Mouse (Mus musculus) gastrocnemius, postnatal 14 days (tissue): Measurements from ENCODE around the gene Cfap77. TPM values are rescaled to one million over a fixed set of nuclear protein-coding genes. Genes with fewer than 3 reads are reported as not detected.
A peak's percentile ranks its signal among the peaks of the same experiment; 100 is the strongest.

Experiments used
- DNase-seq: peaks from one replicate; pipeline ENCODE4 v3.0.0; 2021; ENCODE audit warnings: mixed read lengths
- intact Hi-C: fragments of 180-260 bp; cut with DNase I; formaldehyde crosslinking; loops from one replicate; pipeline ENCODE4 v1.15.1; 2025; ENCODE audit warnings: low total_unique reads
- total RNA-seq, 2 experiments: library from RNA; stranded (reverse); gene quantifications; 2 replicates each; pipeline ENCODE4 v1.2.3; 2021

The Cfap77 gene
- total RNA-seq, 2 experiments from 2014 or later: not detected

DNA sequence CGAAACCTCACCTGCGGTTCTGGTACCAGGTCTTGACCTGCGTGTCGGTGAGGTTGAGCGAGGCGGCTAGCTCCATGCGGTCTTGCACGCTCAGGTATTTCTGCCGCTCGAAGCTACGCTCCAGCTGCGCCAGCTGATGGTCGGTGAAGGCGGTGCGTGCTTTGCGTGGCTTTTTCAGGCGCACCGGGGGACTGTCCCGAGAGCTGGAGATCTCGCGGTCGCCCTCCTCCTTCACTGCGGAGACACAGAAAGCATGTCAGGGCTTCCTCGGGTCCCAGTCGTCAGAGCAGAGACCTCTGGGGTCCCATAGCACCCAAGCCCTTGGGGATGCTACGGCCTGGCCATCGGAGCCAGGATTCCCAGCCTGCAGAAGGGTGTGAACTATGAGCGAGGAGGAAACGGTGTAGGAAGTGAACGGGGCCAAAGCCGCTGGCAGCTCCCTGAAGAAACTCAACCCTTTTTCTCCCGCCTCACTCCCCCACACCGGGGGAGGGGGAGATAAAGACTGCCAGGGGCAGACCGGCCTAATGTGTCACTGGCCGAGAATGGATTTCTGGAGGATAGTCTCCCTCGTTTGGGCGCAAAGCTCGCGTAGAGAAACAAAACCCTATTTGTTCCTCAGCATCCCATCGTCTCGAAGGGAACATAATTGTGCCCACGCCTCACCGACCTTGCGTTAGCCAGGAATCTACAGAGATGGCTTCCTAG is 143.4 kb downstream of the Cfap77 start:
- intact Hi-C loops: no loop called here
- no peak for DNase-seq

DNA sequence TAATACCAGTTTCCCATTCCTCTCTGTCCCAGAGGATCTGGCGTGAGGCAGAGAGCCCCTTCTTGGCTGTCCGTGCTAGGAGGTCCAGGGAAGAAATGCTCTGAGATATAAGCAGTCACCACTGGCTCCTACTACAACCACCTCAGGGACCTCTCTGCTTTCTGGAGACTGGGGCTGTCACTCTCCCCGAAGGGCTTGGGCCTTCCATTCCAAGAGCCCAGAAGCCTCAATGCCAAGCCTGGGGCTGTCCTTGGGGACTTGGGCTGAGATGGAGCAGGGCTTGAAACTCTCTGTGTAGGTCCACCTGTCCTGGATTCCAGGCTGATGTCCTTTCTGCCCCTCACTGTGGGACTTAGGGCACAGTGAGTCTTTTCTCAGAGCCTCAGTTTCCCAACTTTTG is 144.0 kb downstream of the Cfap77 start:
- intact Hi-C loops: no loop called here
- no peak for DNase-seq

DNA sequence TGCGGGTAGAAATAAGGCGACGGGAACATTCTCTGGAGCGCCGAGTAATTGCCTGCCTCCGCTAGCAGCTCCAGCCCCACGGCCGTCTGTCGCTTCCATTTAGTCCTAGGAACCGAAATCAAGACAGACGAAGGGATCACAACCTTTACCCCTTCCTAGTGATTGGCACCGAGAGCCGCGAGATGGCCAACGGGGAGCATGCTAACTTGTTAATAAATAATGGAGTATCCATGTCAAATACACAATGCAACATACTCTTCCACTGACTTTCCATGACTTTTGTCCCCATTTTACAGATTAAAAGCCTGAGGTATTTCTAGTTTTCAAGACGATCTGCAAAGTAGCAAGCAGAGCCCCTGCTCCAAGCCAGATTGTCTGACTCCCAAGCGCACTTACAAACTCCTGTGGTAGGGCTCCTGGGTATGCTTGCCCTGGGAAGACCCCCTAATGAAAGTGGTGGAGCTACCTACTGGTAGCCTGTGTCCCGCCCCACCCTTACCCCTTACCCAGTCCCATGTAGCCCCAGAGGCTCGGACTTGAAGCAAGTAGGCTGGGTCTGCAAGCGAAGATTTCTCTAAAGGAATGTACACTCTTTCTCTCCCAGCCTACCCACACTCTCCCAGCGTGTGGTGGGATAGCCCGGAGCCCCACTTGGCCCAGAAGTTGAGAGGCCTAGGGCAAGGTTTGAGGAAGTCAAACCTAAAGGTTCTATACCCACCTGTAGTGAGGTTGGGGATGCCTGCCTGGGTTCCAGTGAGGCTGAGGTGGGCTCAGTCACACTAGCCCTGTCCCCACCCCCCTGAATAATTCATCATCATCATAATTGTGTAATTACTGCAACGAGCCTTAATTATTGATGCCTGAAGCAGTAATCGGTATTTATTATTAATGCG is 144.8 kb downstream of the Cfap77 start:
- intact Hi-C loops: no loop called here

DNA sequence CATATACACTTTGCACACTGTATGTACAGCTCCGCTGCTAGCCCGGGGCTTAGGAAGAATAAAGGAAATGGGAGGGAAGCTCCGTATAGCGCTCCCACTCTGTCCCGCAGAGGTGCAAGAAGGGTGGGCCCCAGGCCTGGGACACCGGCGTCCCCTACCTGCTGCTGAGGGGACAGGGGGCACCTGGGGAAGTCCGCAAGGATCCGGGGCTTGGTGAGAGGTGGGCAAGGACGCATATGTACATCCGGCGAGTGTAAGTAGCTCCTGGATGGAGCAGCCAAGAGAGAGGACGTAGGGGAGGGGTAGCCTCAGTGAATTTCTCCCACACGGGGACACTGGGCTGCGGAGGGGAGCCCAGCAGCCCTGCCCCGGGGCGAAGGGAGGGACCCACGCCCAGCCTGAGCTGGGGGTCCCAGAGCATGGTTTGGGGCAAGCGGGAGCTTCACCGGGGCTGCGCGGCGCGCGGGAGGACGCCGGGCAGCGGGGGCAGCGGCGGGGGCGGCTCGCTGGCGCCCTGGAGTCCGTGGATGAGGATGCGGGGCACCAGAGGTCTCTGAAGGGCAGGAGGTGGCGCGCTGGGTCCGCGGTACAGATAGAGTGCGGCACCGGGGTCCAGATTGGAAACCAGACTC is 145.6 kb downstream of the Cfap77 start:
- no peak for DNase-seq
- intact Hi-C loops: no loop called here

More for the DNA sequence above, 144.8 kb downstream of the Cfap77 start:
- DNase-seq: no peak

DNA sequence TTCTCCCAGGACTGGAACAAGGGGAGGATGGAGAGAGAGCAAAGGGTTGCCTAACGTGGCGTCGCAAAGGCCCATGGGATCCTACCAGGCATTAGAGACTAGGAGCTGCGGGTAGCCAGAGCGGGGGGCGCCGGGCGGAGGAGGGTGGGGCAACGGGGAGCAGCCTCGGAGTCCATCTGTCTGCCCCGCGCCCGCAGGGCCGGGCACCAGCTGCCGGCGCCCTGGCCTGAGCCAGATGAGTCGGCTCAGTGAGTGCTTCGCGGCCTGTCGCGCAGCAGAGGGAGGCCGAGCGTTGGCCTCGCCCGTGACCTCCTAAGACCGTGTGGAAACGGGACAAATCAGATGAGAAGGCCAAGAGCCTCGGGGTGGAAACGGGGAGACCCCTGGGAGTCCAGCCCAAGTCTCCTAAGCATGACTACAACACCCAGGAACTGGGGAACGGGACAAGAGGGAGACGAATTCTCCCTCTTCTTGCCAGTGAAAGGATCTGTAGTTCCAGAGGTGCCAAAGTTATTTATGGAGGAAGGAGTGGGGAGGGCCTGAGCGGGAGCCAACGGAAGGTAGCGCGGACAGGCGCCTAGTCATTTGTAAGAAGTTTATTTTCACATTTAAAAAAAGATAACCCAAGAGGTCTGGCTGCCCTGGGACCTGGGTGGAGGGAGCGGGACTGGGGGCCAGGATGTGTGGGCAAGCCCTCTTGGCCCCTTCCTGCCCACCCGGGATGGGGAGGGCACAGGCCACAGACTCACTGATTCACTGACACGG is 146.3 kb downstream of the Cfap77 start:
- intact Hi-C loops: no loop called here
- DNase-seq: peak; percentile 36

DNA sequence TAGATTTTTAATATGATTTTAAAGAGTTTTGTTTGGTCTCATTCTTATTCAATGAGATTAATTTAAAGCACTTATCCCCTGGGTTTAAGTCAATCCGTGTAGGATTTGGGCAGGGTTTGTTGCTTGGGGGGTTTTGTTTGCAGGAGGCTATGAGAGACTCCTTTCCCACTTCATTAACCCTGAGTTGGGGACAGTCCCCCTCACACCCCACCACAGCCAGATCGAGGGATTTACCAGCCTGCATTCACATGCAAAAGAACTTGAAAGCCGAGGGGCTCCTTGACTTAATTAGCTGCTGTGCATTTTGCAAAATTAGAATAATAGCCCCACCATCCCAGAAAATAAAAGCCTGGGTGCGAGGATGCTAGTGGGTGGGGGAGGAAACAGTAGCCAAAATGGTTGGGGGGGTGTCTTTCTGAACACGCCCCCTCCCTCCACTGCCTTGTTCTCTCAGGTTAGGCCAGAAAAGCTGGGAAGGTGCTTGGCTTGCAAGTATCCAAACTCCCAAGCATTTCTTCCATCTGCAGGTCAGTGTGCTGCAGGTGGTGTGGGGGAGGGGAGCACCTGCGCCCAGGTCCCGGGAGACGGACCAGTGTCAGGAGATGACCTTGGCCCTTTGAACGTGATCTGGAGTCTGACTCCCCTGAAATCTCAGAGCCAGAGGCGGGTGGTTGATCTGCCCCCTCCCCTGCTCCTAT is 147.0 kb downstream of the Cfap77 start:
- intact Hi-C loops: no loop called here
- no peak for DNase-seq

DNA sequence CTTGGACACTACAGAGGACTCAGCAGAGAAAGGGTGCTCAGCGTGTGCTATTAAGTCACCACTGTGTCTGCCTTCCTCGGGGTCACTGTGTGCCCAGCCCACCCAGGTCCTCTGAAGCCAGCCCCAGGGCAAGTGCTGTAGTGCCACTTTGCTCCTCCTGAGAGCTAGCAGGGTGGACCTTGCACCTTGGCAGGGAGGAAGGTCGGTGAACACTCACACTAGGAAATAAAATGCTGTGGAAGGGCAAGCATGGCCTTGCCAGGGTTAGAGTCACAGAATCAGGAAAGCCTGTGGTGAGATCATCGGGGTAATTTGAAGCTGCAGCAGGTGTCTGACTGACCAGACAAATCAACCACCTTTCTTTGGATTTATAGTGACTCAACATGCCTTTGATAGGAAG is 149.3 kb downstream of the Cfap77 start:
- intact Hi-C loops: no loop called here

DNA sequence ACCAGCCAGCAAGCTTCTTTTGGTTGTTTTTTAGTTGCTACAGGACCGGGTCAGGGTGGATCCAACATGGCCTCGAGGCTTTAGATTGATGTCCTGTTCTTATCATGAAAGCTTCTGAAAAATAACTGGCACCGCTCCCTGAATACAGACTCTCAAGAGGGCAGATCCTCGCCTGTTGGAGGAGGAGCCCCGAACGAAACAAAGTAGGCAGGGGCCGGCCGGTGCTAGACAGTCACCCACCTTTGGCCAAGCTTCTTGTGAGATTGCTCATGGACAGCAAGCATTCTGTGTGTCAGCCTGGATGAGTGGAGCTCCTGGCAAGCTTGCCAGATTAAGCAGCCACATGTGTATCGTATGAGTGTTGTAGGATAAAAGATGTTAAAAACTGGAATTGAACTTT is 150.1 kb downstream of the Cfap77 start:
- intact Hi-C loops: no loop called here

More for the DNA sequence above, 149.3 kb downstream of the Cfap77 start:
- no peak for DNase-seq

DNA sequence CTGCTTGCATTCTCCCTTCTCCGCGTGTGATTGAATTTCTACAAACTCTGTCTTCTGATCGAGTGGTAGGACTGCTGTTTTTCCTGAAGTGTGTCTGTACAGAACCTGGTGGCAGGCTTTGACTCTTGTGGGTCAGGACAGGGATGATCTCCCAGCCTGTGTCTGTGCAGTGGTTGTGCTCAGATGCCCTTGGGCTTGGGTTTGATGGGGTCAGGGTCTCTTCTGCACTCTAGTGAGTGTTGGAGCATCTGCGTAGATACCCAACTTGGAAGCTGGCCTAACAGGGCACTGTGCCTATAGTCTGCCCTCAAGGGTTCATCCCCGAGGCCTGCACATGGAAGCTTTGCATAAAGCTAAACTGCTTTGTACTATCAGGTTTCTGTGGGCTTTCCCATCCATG is 151.0 kb downstream of the Cfap77 start:
- DNase-seq: no peak
- intact Hi-C loops: no loop called here

More for the DNA sequence above, 150.1 kb downstream of the Cfap77 start:
- DNase-seq: no peak

DNA sequence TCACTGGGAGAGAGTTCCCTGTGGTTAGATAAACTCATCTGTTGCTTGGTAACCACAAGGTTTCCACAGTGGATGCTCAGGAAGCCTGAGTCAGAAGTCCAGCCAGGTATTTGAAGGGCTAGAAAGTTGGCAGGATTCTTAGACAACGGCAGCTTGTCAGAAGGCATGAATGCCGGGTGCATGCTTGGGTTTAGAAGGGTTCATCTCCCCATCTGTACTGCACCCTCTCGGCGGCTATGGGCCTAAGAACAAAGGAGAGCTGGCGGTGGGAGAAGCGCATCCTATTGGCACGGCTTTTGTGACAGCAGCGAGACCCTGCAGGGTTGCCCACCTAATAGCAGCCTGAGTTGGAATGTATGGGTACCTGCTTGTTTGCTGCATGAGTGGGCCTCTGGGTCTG is 152.6 kb downstream of the Cfap77 start:
- DNase-seq: no peak
- intact Hi-C loops: no loop called here

DNA sequence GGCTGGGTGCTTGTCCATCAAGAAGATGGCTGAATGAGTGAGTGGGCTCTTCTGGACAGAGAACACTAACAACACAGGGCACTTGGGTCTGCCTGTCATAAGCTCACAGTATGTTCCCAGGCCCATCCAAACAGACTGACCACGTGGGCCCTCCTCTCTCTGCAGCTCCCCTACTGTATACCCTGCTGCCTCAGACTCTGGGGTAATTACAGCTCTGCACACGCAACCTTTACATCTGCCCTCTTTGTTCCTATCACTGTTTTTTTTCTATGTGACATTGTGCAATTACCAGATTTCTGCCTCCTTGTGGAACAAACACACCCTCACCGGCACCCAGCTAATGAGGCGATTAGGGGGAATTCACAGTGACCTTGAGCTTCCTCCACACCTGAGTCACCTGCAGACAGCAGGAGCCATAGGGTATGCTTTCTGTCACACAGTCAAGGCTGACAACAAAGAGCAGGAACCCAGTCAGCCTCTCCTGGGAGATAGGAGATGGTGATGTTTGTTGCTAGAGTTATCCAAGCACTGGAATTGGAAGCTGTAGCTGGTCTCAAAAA is 157.4 kb downstream of the Cfap77 start:
- DNase-seq: no peak
- intact Hi-C loops: no loop called here

DNA sequence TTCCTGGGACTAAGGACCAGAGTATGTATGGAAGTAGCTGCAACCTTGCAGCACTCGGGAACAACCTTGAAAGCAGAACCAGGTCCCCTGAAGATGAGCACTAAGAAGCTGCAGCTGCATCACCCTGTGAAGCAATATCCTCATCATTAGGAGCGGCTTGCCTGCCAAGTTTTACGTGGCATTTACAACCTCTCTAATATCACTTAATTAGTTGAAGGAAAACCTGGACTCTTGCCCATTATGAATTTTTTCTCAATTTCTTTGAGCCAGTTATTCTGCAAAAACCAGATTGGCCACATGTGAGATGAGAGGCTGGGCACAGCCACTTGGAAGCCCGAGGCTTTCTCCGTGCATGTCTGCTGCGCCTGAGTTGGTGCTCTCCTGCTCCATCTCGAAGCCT is 159.0 kb downstream of the Cfap77 start:
- intact Hi-C loops: no loop called here
- no peak for DNase-seq

DNA sequence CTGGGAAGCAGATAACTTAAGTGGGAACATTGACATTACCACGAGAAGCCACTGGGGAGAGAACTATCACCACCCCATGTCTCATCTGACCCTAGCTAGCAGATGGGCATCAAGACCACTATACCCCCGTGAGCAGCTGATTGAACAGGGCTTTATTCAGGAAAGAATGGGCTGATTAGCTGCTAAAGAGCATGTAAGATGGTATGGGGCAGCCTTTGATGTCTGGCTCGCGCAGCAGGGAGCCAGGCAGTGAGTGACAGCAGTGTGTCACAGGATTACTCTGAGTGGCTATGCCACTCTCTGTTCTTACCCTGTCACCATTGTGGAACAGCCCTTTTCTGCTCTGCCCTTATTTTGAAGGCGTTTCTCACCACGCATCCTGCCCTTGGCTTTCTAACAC is 161.3 kb downstream of the Cfap77 start:
- DNase-seq: no peak
- intact Hi-C loops: no loop called here

DNA sequence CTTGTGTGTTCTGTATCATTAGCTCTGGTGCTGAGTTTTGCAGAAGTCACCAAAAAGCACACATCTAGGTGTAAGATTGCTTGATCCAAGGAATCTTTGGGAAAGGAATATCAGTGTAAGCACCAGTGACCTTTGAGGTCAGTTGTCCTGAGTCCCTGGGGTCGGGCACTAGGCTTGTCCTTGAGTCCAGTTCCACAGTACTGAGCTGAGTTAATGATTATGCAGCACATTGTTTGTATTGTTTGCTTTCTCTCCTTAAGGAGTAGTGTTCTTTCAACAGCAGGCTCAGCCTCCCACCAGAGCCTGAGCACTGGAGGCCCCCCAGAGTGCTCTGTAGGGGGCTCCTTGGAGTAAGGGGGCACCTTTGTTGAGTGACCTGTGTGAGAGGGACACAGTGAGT is 162.1 kb downstream of the Cfap77 start:
- intact Hi-C loops: no loop called here
- no peak for DNase-seq

DNA sequence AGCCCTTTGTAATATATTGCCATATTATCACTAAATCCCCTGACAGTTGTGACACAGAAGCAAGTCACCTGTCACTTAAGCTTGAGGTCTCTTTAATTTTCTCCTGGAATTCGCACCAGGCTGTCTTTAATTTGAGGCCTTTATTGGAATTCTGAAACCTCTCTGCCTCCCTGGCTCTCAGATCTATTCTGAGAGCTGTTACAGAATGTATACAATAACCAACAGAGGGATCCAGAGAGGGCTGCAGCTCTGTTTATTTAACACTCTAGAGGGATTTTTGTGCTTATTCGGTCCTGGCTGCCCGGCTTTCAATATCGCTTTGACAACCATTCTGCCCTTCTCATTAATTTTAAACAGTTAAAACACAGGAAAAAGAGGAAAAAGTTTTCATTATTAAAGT is 170.0 kb downstream of the Cfap77 start:
- DNase-seq: no peak
- intact Hi-C loops: no loop called here

DNA sequence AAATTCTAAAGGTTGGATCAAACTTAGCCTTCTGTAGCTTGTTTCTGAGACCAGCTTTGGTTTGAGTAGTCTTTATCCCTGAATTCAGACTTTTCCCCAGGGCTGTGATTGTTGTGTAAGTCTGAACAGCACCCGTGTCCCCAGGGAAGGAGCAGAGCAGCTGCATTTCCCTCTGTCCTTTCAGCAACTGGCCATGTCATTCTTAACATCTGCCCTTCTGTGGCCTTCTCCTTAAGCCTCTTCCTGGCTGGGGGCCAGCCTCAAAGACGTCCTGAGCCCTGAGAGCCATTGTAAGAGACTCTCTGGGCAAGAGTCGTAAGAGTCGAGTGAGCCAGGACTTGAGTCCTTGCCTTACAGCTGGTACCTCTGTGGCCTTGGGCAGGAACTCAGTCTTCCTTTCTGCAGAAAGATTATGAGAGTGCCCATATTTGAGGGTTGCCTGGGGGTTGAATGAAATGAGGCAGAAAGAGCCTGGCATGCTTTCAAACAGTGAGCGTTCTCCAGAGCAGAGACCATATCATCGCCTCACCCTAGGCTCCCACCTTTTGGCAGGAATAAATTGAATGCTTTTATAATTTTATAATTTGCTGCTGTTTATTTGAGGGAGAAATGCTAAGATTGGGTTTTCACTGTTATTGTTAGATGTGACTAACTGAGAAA is 171.9 kb downstream of the Cfap77 start:
- peak; percentile 51 for DNase-seq
- intact Hi-C loops: no loop called here

DNA sequence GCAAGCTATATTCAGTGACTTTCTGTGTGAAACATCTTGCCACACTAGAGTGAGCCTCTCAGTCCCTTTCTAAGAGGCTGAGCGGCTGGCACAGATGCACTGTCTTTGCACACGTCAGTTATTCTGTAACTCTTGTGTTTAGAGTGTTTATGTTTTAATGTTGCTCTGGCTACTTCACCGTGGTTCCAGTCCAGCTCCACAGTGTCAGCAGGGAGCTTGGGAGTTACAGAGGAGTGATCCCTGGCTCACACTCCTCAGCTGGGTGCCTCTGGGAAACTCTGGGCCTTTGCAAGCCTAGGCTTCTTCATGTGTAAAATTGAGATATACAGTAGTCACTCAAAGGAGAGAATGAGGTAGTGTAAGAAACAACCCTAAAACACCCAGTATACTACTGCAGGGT is 172.8 kb downstream of the Cfap77 start:
- intact Hi-C loops: no loop called here
- DNase-seq: no peak

DNA sequence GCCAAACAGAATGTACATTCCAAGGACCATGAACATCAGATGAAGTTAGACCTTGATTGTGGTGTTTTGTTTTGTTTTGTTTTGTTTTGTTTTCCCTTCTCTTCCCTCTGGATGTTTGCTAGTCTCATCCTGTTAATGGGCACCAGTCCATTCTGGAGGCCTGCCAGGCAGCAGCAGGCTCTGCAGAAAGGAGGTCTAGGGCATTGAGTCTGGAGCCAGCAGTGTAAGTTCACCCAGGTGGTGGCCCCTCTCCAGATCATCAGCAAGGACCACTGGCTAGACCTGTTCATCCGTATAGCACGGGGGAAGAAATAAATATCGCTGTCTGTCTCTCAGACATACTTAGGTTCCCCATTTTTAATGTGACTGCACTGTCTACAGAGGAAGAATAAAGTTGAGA is 173.6 kb downstream of the Cfap77 start:
- intact Hi-C loops: no loop called here
- DNase-seq: peak; percentile 24
